Mouse (Mus musculus) stomach, embryonic 14.5 days (tissue): ENCODE data around the gene Cox6a1. TPM values are rescaled to one million over a fixed set of nuclear protein-coding genes. Genes with fewer than 3 reads are reported as not detected.

Experiments
- ATAC-seq: fragments of 200-750 bp; cut with Nextera tagmentation; 2 replicates; pipeline ENCODE4 v1.8.0; 2017; ENCODE audit warnings: low read depth, moderate TSS enrichment; ENCODE audit not compliant: insufficient number of reproducible peaks, insufficient read depth, low FRiP score
- H3K27ac ChIP-seq: fragments of 300-500 bp; sonication (generic); 2 replicates; pipeline ENCODE4 v1.5.1; 2014; ENCODE audit warnings: mild to moderate bottlenecking, low read length, moderate library complexity, mixed read lengths
- H3K27me3 ChIP-seq: fragments of 300-500 bp; sonication (generic); 2 replicates; pipeline ENCODE4 v1.6.1; 2014; ENCODE audit warnings: low read length, control low read depth, mixed read lengths; ENCODE audit not compliant: control insufficient read depth, insufficient read depth
- H3K36me3 ChIP-seq: fragments of 300-500 bp; sonication (generic); 2 replicates; pipeline ENCODE4 v1.6.1; 2014; ENCODE audit warnings: mild to moderate bottlenecking, control low read depth, low read length, moderate library complexity, mixed read lengths; ENCODE audit not compliant: control insufficient read depth, insufficient read depth
- H3K4me1 ChIP-seq: fragments of 300-500 bp; sonication (generic); 2 replicates; pipeline ENCODE4 v1.6.1; 2014; ENCODE audit warnings: low read length, control low read depth, mixed read lengths; ENCODE audit not compliant: control insufficient read depth, insufficient read depth
- H3K4me2 ChIP-seq: fragments of 300-500 bp; sonication (generic); replicated peaks from 2 replicates; pipeline ENCODE4 v1.6.1; 2014; ENCODE audit warnings: low read depth, low read length, control low read depth
- H3K4me3 ChIP-seq: fragments of 300-500 bp; sonication (generic); 2 replicates; pipeline ENCODE4 v1.5.1; 2014; ENCODE audit warnings: low read depth, low read length, control low read depth
- H3K9ac ChIP-seq: fragments of 300-500 bp; sonication (generic); replicated peaks from 2 replicates; pipeline ENCODE4 v1.6.1; 2014; ENCODE audit warnings: low read depth, mild to moderate bottlenecking, control low read depth, low read length, moderate library complexity, mixed read lengths
- H3K9me3 ChIP-seq: fragments of 300-500 bp; sonication (generic); 2 replicates; pipeline ENCODE4 v1.6.1; 2016; ENCODE audit warnings: low read depth, low read length, control low read depth; ENCODE audit not compliant: control insufficient read depth
- WGBS: fragments of 180-500 bp; shearing (Covaris S2); extraction: QIAGEN DNeasy Blood & Tissue Kit; methylation state at CpG from one replicate; pipeline ENCODE4 v1.1.7; 2014; 5-methylcytosine and 5-hydroxymethylcytosine counted together
- polyA plus RNA-seq: library from polyadenylated mRNA; unstranded; fragments of >200 nt; fragmentation: Nextera tagmentation; extraction: Ambion mirVana; gene quantifications from 2 replicates; pipeline ENCODE4 v1.2.1, GENCODE M21; 2014

Cox6a1 gene
- polyA plus RNA-seq, 1 experiment from 2014 or later: 932 TPM

GRCm38 (mm10) chr5:115300792-115301614 lies 47.8 kb downstream of the Cox6a1 start, which contains the start of gene Dynll1:
Dynll1 (minus strand) TSS chr5:115300999.
- peak within 1 kb of the TSS; percentile 87 for H3K9ac ChIP-seq
- H3K27me3 ChIP-seq: no peaks in the 10 kb centered on the region
- peak; percentile 98 for ATAC-seq
- H3K4me2 ChIP-seq: peak within 1 kb of the TSS; percentile 59
- peak within 1 kb of the TSS; percentile 91 for H3K4me3 ChIP-seq
- WGBS: under 1% methylated on average over 62 of the region's 66 CpGs
- H3K4me1 ChIP-seq: peaks cover 14% of the 10 kb centered on the region; the same call in 1 of the 2 replicates
- H3K9me3 ChIP-seq: no peaks in the 10 kb centered on the region
- peak within 1 kb of the TSS; percentile 94 for H3K27ac ChIP-seq
- peaks cover 22% of the 10 kb centered on the region for H3K36me3 ChIP-seq

GRCm38 (mm10) chr5:115300035-115300744 lies 48.6 kb downstream of the Cox6a1 start:
- peak overlapping the region; percentile 94 for H3K27ac ChIP-seq
- ATAC-seq: peak; percentile 12
- H3K4me3 ChIP-seq: peak overlapping the region; percentile 91
- H3K9ac ChIP-seq: peak overlapping the region; percentile 87
- H3K4me2 ChIP-seq: peak overlapping the region; percentile 59
- H3K9me3 ChIP-seq: no peaks in the 10 kb centered on the region
- peaks cover 29% of the 10 kb centered on the region for H3K36me3 ChIP-seq
- under 1% methylated on average over 46 of the region's 46 CpGs for WGBS
- no peaks in the 10 kb centered on the region for H3K27me3 ChIP-seq
- peaks cover 14% of the 10 kb centered on the region; the same call in 1 of the 2 replicates for H3K4me1 ChIP-seq

- Histone ChIP-seq H3K4me1 (peaks cover 14% of the 10 kb centered on the region; the same call in 1 of the 2 replicates), H3K9ac (no peak overlapping the region), H3K27ac (peak overlapping the region; percentile 7; the same call in 1 of the 2 replicates), H3K4me3 (no peak overlapping the region), H3K9me3 (no peaks in the 10 kb centered on the region), H3K27me3 (no peaks in the 10 kb centered on the region), H3K4me2 (no peak overlapping the region), H3K36me3 (peaks cover 32% of the 10 kb centered on the region)
- no peak for ATAC-seq
- 68% methylated on average over 10 of the region's 10 CpGs for WGBS
These were observed 52.4 kb downstream of the Cox6a1 start for GRCm38 (mm10) chr5:115296347-115296746.

Other genes with a start within 250 kb of the Cox6a1 start
- 38.5 and 39.9 TPM in 2 replicates for gene Acads, start 229.6 kb downstream of the Cox6a1 start, polyA plus RNA-seq
- 26.3 and 27.3 TPM in 2 replicates for gene Unc119b, start 214.0 kb downstream of the Cox6a1 start, polyA plus RNA-seq
- 52.6 and 61.3 TPM in 2 replicates for gene Mlec, start 190.8 kb downstream of the Cox6a1 start, polyA plus RNA-seq
- 1.00 and 1.5 TPM in 2 replicates for gene Cabp1, start 154.6 kb downstream of the Cox6a1 start, polyA plus RNA-seq
- 93.1 and 97.7 TPM in 2 replicates for gene Pop5, start 113.1 kb downstream of the Cox6a1 start, polyA plus RNA-seq
- gene Rnf10, start 76.1 kb downstream of the Cox6a1 start, polyA plus RNA-seq: 62.6 and 66.5 TPM in 2 replicates
- gene Coq5, start 69.3 kb downstream of the Cox6a1 start, polyA plus RNA-seq: 40.0 and 45.4 TPM in 2 replicates
- 1,629 and 1,647 TPM in 2 replicates for gene Dynll1, start 48.0 kb downstream of the Cox6a1 start, polyA plus RNA-seq
- 218 and 229 TPM in 2 replicates for gene Srsf9, start 21.8 kb downstream of the Cox6a1 start, polyA plus RNA-seq
- 36.0 and 37.0 TPM in 2 replicates for gene Gatc, start 7.8 kb downstream of the Cox6a1 start, polyA plus RNA-seq
- 61.3 and 63.8 TPM in 2 replicates for gene Triap1, start 7.8 kb downstream of the Cox6a1 start, polyA plus RNA-seq
- gene Msi1, start 80.6 kb upstream of the Cox6a1 start, polyA plus RNA-seq: 15.7 and 17.2 TPM in 2 replicates
- 16.7 and 20.2 TPM in 2 replicates for gene Pla2g1b, start 117.3 kb upstream of the Cox6a1 start, polyA plus RNA-seq
- 20.9 and 23.5 TPM in 2 replicates for gene Sirt4, start 135.7 kb upstream of the Cox6a1 start, polyA plus RNA-seq
- gene Pxn, start 157.7 kb upstream of the Cox6a1 start, polyA plus RNA-seq: 15.9 and 17.7 TPM in 2 replicates
- gene Rplp0, start 210.5 kb upstream of the Cox6a1 start, polyA plus RNA-seq: 1,866 and 1,880 TPM in 2 replicates
- 42.3 TPM in 2 replicates for gene Gcn1l1, start 216.3 kb upstream of the Cox6a1 start, polyA plus RNA-seq